Mouse (Mus musculus): Measurements from ENCODE around the gene Ano1. TPM values are rescaled to one million over a fixed set of nuclear protein-coding genes. Genes with fewer than 3 reads are reported as not detected.

Gene Ano1
- polyA plus RNA-seq, 1 experiment from 2014 or later, result 6.0 TPM

- Histone ChIP-seq H3K9me3 (replicated peaks; ENCODE audit: control insufficient read depth, low read length) (no peaks in the 10 kb centered on the region), H3K9ac (ENCODE audit: low read length) (no peak overlapping the region), H3K27ac (ENCODE audit: low read depth, low read length) (no peak overlapping the region), H3K4me3 (ENCODE audit: low read depth, low read length) (no peak overlapping the region), H3K36me3 (ENCODE audit: control insufficient read depth, insufficient read depth, low read length) (no peaks in the 10 kb centered on the region), H3K4me2 (ENCODE audit: low read length) (no peak overlapping the region), H3K27me3 (replicated peaks; ENCODE audit: control insufficient read depth, insufficient read depth, low read length) (no peaks in the 10 kb centered on the region), H3K4me1 (ENCODE audit: control insufficient read depth, insufficient read depth, low read length) (no peaks in the 10 kb centered on the region)
- no peak for DNase-seq (ENCODE audit: low spot score)
- no peak for ATAC-seq
- 85% methylated on average over 5 of the region's 5 CpGs for WGBS
Observed at GRCm38 (mm10) chr7:144787501-144787900, 35.7 kb upstream of the Ano1 start.

- 64% methylated on average over 3 of the region's 3 CpGs for WGBS
- Histone ChIP-seq H3K9ac (ENCODE audit: low read length) (no peak overlapping the region), H3K36me3 (ENCODE audit: control insufficient read depth, insufficient read depth, low read length) (no peaks in the 10 kb centered on the region), H3K9me3 (replicated peaks; ENCODE audit: control insufficient read depth, low read length) (no peaks in the 10 kb centered on the region), H3K27me3 (replicated peaks; ENCODE audit: control insufficient read depth, insufficient read depth, low read length) (no peaks in the 10 kb centered on the region), H3K4me1 (ENCODE audit: control insufficient read depth, insufficient read depth, low read length) (no peaks in the 10 kb centered on the region), H3K27ac (ENCODE audit: low read depth, low read length) (no peak overlapping the region), H3K4me2 (ENCODE audit: low read length) (no peak overlapping the region), H3K4me3 (ENCODE audit: low read depth, low read length) (no peak overlapping the region)
- DNase-seq (ENCODE audit: low spot score) (no peak), ATAC-seq (no peak)
Observed at GRCm38 (mm10) chr7:144786571-144786970, 34.8 kb upstream of the Ano1 start.

GRCm38 (mm10) chr7:144784176-144784575, 32.4 kb upstream of the Ano1 start:
- Histone ChIP-seq H3K36me3 (ENCODE audit: control insufficient read depth, insufficient read depth, low read length) (no peaks in the 10 kb centered on the region), H3K4me1 (ENCODE audit: control insufficient read depth, insufficient read depth, low read length) (no peaks in the 10 kb centered on the region), H3K9me3 (replicated peaks; ENCODE audit: control insufficient read depth, low read length) (no peaks in the 10 kb centered on the region), H3K27ac (ENCODE audit: low read depth, low read length) (no peak overlapping the region), H3K4me3 (ENCODE audit: low read depth, low read length) (no peak overlapping the region), H3K9ac (ENCODE audit: low read length) (no peak overlapping the region), H3K27me3 (replicated peaks; ENCODE audit: control insufficient read depth, insufficient read depth, low read length) (no peaks in the 10 kb centered on the region), H3K4me2 (ENCODE audit: low read length) (no peak overlapping the region)
- no peak for ATAC-seq
- DNase-seq (ENCODE audit: low spot score), result no peak
- WGBS, result 81% methylated on average over 4 of the region's 4 CpGs

- Histone ChIP-seq H3K9me3 (replicated peaks; ENCODE audit: control insufficient read depth, low read length) (no peaks in the 10 kb centered on the region), H3K4me1 (ENCODE audit: control insufficient read depth, insufficient read depth, low read length) (no peaks in the 10 kb centered on the region), H3K9ac (ENCODE audit: low read length) (no peak overlapping the region), H3K4me2 (ENCODE audit: low read length) (no peak overlapping the region), H3K36me3 (ENCODE audit: control insufficient read depth, insufficient read depth, low read length) (no peaks in the 10 kb centered on the region), H3K27me3 (replicated peaks; ENCODE audit: control insufficient read depth, insufficient read depth, low read length) (no peaks in the 10 kb centered on the region), H3K27ac (ENCODE audit: low read depth, low read length) (no peak overlapping the region), H3K4me3 (ENCODE audit: low read depth, low read length) (no peak overlapping the region)
- WGBS, result 89% methylated on average over 1 of the region's 1 CpGs
- ATAC-seq (no peak), DNase-seq (ENCODE audit: low spot score) (no peak)
Observed at GRCm38 (mm10) chr7:144782402-144782801, 30.6 kb upstream of the Ano1 start.

- no peak overlapping the region for H3K4me3 ChIP-seq (ENCODE audit: low read depth, low read length)
- H3K36me3 ChIP-seq (ENCODE audit: control insufficient read depth, insufficient read depth, low read length), result no peaks in the 10 kb centered on the region
- no peak for ATAC-seq
- peak; percentile 20 for DNase-seq (ENCODE audit: low spot score)
- H3K9ac ChIP-seq (ENCODE audit: low read length), result no peak overlapping the region
- no peaks in the 10 kb centered on the region for H3K9me3 ChIP-seq (replicated peaks; ENCODE audit: control insufficient read depth, low read length)
- no peak overlapping the region for H3K27ac ChIP-seq (ENCODE audit: low read depth, low read length)
- 34% methylated on average over 5 of the region's 5 CpGs for WGBS
- H3K4me1 ChIP-seq (ENCODE audit: control insufficient read depth, insufficient read depth, low read length), result no peaks in the 10 kb centered on the region
- H3K27me3 ChIP-seq (replicated peaks; ENCODE audit: control insufficient read depth, insufficient read depth, low read length), result no peaks in the 10 kb centered on the region
- no peak overlapping the region for H3K4me2 ChIP-seq (ENCODE audit: low read length)
Observed at GRCm38 (mm10) chr7:144781337-144781736, 29.6 kb upstream of the Ano1 start.

GRCm38 (mm10) chr7:144780190-144780589, 28.4 kb upstream of the Ano1 start:
- Histone ChIP-seq H3K4me1 (ENCODE audit: control insufficient read depth, insufficient read depth, low read length) (0 out of 2 replicates have a peak, but pooled peaks cover 2% of the 10 kb centered on the region), H3K4me3 (ENCODE audit: low read depth, low read length) (no peak overlapping the region), H3K27me3 (replicated peaks; ENCODE audit: control insufficient read depth, insufficient read depth, low read length) (no peaks in the 10 kb centered on the region), H3K9me3 (replicated peaks; ENCODE audit: control insufficient read depth, low read length) (no peaks in the 10 kb centered on the region), H3K9ac (ENCODE audit: low read length) (no peak overlapping the region), H3K27ac (ENCODE audit: low read depth, low read length) (no peak overlapping the region), H3K4me2 (ENCODE audit: low read length) (no peak overlapping the region), H3K36me3 (ENCODE audit: control insufficient read depth, insufficient read depth, low read length) (no peaks in the 10 kb centered on the region)
- ATAC-seq (no peak), DNase-seq (ENCODE audit: low spot score) (no peak)
- 80% methylated on average over 8 of the region's 8 CpGs for WGBS

GRCm38 (mm10) chr7:144779691-144780090, 27.9 kb upstream of the Ano1 start:
- Histone ChIP-seq H3K9ac (ENCODE audit: low read length) (no peak overlapping the region), H3K36me3 (ENCODE audit: control insufficient read depth, insufficient read depth, low read length) (no peaks in the 10 kb centered on the region), H3K4me1 (ENCODE audit: control insufficient read depth, insufficient read depth, low read length) (0 out of 2 replicates have a peak, but pooled peaks cover 2% of the 10 kb centered on the region), H3K4me3 (ENCODE audit: low read depth, low read length) (no peak overlapping the region), H3K9me3 (replicated peaks; ENCODE audit: control insufficient read depth, low read length) (no peaks in the 10 kb centered on the region), H3K4me2 (ENCODE audit: low read length) (no peak overlapping the region), H3K27me3 (replicated peaks; ENCODE audit: control insufficient read depth, insufficient read depth, low read length) (no peaks in the 10 kb centered on the region), H3K27ac (ENCODE audit: low read depth, low read length) (no peak overlapping the region)
- no peak for ATAC-seq
- no peak for DNase-seq (ENCODE audit: low spot score)
- 94% methylated on average over 2 of the region's 2 CpGs for WGBS

GRCm38 (mm10) chr7:144777805-144778204, 26.0 kb upstream of the Ano1 start:
- Histone ChIP-seq H3K36me3 (ENCODE audit: control insufficient read depth, insufficient read depth, low read length) (no peaks in the 10 kb centered on the region), H3K9me3 (replicated peaks; ENCODE audit: control insufficient read depth, low read length) (no peaks in the 10 kb centered on the region), H3K9ac (ENCODE audit: low read length) (no peak overlapping the region), H3K27me3 (replicated peaks; ENCODE audit: control insufficient read depth, insufficient read depth, low read length) (no peaks in the 10 kb centered on the region), H3K4me2 (ENCODE audit: low read length) (no peak overlapping the region), H3K27ac (ENCODE audit: low read depth, low read length) (no peak overlapping the region), H3K4me1 (ENCODE audit: control insufficient read depth, insufficient read depth, low read length) (0 out of 2 replicates have a peak, but pooled peaks cover 2% of the 10 kb centered on the region), H3K4me3 (ENCODE audit: low read depth, low read length) (no peak overlapping the region)
- ATAC-seq (no peak), DNase-seq (ENCODE audit: low spot score) (no peak)
- WGBS, result 64% methylated on average over 4 of the region's 4 CpGs

GRCm38 (mm10) chr7:144775804-144776447, 24.2 kb upstream of the Ano1 start:
- peak; percentile 87 for DNase-seq (ENCODE audit: low spot score)
- ATAC-seq, result peak; percentile 85
- Histone ChIP-seq H3K27ac (ENCODE audit: low read depth, low read length) (no peak overlapping the region), H3K9me3 (replicated peaks; ENCODE audit: control insufficient read depth, low read length) (no peaks in the 10 kb centered on the region), H3K4me1 (ENCODE audit: control insufficient read depth, insufficient read depth, low read length) (0 out of 2 replicates have a peak, but pooled peaks cover 2% of the 10 kb centered on the region), H3K9ac (ENCODE audit: low read length) (no peak overlapping the region), H3K36me3 (ENCODE audit: control insufficient read depth, insufficient read depth, low read length) (no peaks in the 10 kb centered on the region), H3K27me3 (replicated peaks; ENCODE audit: control insufficient read depth, insufficient read depth, low read length) (no peaks in the 10 kb centered on the region), H3K4me2 (ENCODE audit: low read length) (no peak overlapping the region), H3K4me3 (ENCODE audit: low read depth, low read length) (no peak overlapping the region)
- WGBS, result 34% methylated on average over 6 of the region's 6 CpGs

Data from forebrain, embryonic 14.5 days (tissue).